Mouse (Mus musculus) midbrain, embryonic 10.5 days (tissue): ENCODE data around the gene Nt5c3. TPM values are rescaled to one million over a fixed set of nuclear protein-coding genes. Genes with fewer than 3 reads are reported as not detected.

ENCODE experiments used
- DNase-seq: peaks from one replicate; pipeline ENCODE4 v3.0.0-alpha.2; 2017; ENCODE audit warnings: low spot score
- H3K27ac ChIP-seq: fragments of 300-500 bp; sonication (generic); replicated peaks from 2 replicates; pipeline ENCODE4 v1.5.1; 2016; ENCODE audit warnings: mild to moderate bottlenecking
- H3K27me3 ChIP-seq: fragments of 300-500 bp; sonication (generic); 2 replicates; pipeline ENCODE4 v1.6.1; 2016; ENCODE audit warnings: low read depth, mild to moderate bottlenecking; ENCODE audit not compliant: poor library complexity, severe bottlenecking
- H3K36me3 ChIP-seq: fragments of 300-500 bp; sonication (generic); 2 replicates; pipeline ENCODE4 v1.6.1; 2016; ENCODE audit warnings: mild to moderate bottlenecking, moderate library complexity
- H3K4me1 ChIP-seq: fragments of 300-500 bp; sonication (generic); 2 replicates; pipeline ENCODE4 v1.6.1; 2016
- H3K4me3 ChIP-seq: fragments of 300-500 bp; sonication (generic); 2 replicates; pipeline ENCODE4 v1.5.1; 2016; ENCODE audit warnings: mild to moderate bottlenecking, moderate library complexity
- H3K9me3 ChIP-seq: fragments of 300-500 bp; sonication (generic); replicated peaks from 2 replicates; pipeline ENCODE4 v1.6.1; 2016; ENCODE audit warnings: mild to moderate bottlenecking
- WGBS: fragments of 180-500 bp; shearing (Covaris S2); methylation state at CpG from one replicate; pipeline ENCODE4 v1.1.7; 2016; 5-methylcytosine and 5-hydroxymethylcytosine counted together
- polyA plus RNA-seq: library from polyadenylated mRNA; unstranded; fragments of >200 nt; fragmentation: Nextera tagmentation; extraction: Ambion mirVana; gene quantifications from 2 replicates; pipeline ENCODE4 v1.2.1, GENCODE M21; 2016

The Nt5c3 gene
- polyA plus RNA-seq, 1 experiment from 2014 or later, result 67.5 TPM

- Histone ChIP-seq H3K4me3 (no peak overlapping the region), H3K27ac (no peak overlapping the region), H3K4me1 (peaks cover 7% of the 10 kb centered on the region; the same call in 1 of the 2 replicates), H3K27me3 (no peaks in the 10 kb centered on the region), H3K36me3 (0 out of 2 replicates have a peak, but pooled peaks cover 3% of the 10 kb centered on the region), H3K9me3 (peaks cover 6% of the 10 kb centered on the region; the same call in 1 of the 2 replicates)
- WGBS, result 89% methylated on average over 2 of the region's 2 CpGs
- DNase-seq, result no peak
These were observed 10.5 kb downstream of the Nt5c3 start for GRCm38 (mm10) chr6:56913092-56913858.

- H3K36me3 ChIP-seq, result 0 out of 2 replicates have a peak, but pooled peaks cover 3% of the 10 kb centered on the region
- WGBS, result 91% methylated on average over 2 of the region's 2 CpGs
- H3K27ac ChIP-seq, result no peak overlapping the region
- H3K27me3 ChIP-seq, result no peaks in the 10 kb centered on the region
- peaks cover 6% of the 10 kb centered on the region; the same call in 1 of the 2 replicates for H3K9me3 ChIP-seq
- peaks cover 7% of the 10 kb centered on the region; the same call in 1 of the 2 replicates for H3K4me1 ChIP-seq
- H3K4me3 ChIP-seq, result no peak overlapping the region
- DNase-seq, result no peak
These were observed 12.8 kb downstream of the Nt5c3 start for GRCm38 (mm10) chr6:56910910-56911309.

GRCm38 (mm10) chr6:56908912-56909311 lies 14.8 kb downstream of the Nt5c3 start:
- 13% methylated on average over 4 of the region's 4 CpGs for WGBS
- no peak overlapping the region for H3K4me3 ChIP-seq
- H3K9me3 ChIP-seq, result no peaks in the 10 kb centered on the region
- H3K27ac ChIP-seq, result no peak overlapping the region
- no peaks in the 10 kb centered on the region for H3K36me3 ChIP-seq
- DNase-seq, result peak; percentile 23
- H3K27me3 ChIP-seq, result no peaks in the 10 kb centered on the region
- peaks cover 11% of the 10 kb centered on the region for H3K4me1 ChIP-seq

GRCm38 (mm10) chr6:56908397-56908796 lies 15.3 kb downstream of the Nt5c3 start:
- DNase-seq, result no peak
- 94% methylated on average over 2 of the region's 2 CpGs for WGBS
- Histone ChIP-seq H3K27me3 (no peaks in the 10 kb centered on the region), H3K4me3 (no peak overlapping the region), H3K4me1 (peaks cover 13% of the 10 kb centered on the region), H3K27ac (no peak overlapping the region), H3K36me3 (no peaks in the 10 kb centered on the region), H3K9me3 (no peaks in the 10 kb centered on the region)

GRCm38 (mm10) chr6:56907973-56908372 lies 15.8 kb downstream of the Nt5c3 start:
- 97% methylated on average over 3 of the region's 3 CpGs for WGBS

GRCm38 (mm10) chr6:56906121-56906846 lies 17.4 kb downstream of the Nt5c3 start:
- DNase-seq, result no peak
- 86% methylated on average over 8 of the region's 8 CpGs for WGBS
- H3K27ac ChIP-seq, result no peak overlapping the region

More at GRCm38 (mm10) chr6:56907973-56908372, 15.8 kb downstream of the Nt5c3 start:
- Histone ChIP-seq H3K36me3 (no peaks in the 10 kb centered on the region), H3K4me3 (no peak overlapping the region), H3K4me1 (peaks cover 10% of the 10 kb centered on the region), H3K27me3 (no peaks in the 10 kb centered on the region), H3K27ac (no peak overlapping the region), H3K9me3 (no peaks in the 10 kb centered on the region)
- DNase-seq, result no peak

GRCm38 (mm10) chr6:56905486-56905885 lies 18.2 kb downstream of the Nt5c3 start:
- DNase-seq, result no peak
- Histone ChIP-seq H3K27me3 (no peaks in the 10 kb centered on the region), H3K4me1 (peaks cover 19% of the 10 kb centered on the region), H3K36me3 (no peaks in the 10 kb centered on the region), H3K4me3 (no peak overlapping the region), H3K27ac (no peak overlapping the region), H3K9me3 (no peaks in the 10 kb centered on the region)
- WGBS, result 94% methylated on average over 5 of the region's 5 CpGs

More at GRCm38 (mm10) chr6:56906121-56906846, 17.4 kb downstream of the Nt5c3 start:
- Histone ChIP-seq H3K9me3 (no peaks in the 10 kb centered on the region), H3K4me3 (no peak overlapping the region), H3K36me3 (no peaks in the 10 kb centered on the region), H3K27me3 (no peaks in the 10 kb centered on the region), H3K4me1 (peaks cover 19% of the 10 kb centered on the region)

- Histone ChIP-seq H3K36me3 (no peaks in the 10 kb centered on the region), H3K27ac (no peak overlapping the region), H3K4me1 (peaks cover 19% of the 10 kb centered on the region), H3K4me3 (no peak overlapping the region), H3K9me3 (no peaks in the 10 kb centered on the region), H3K27me3 (no peaks in the 10 kb centered on the region)
- WGBS, result 87% methylated on average over 2 of the region's 2 CpGs
- DNase-seq, result no peak
These were observed 18.8 kb downstream of the Nt5c3 start for GRCm38 (mm10) chr6:56904982-56905381.

GRCm38 (mm10) chr6:56904330-56904729 lies 19.4 kb downstream of the Nt5c3 start:
- no peak overlapping the region for H3K27ac ChIP-seq
- DNase-seq, result no peak
- WGBS, result 94% methylated on average over 1 of the region's 1 CpGs

GRCm38 (mm10) chr6:56903831-56904230 lies 19.9 kb downstream of the Nt5c3 start:
- H3K4me1 ChIP-seq, result peaks cover 19% of the 10 kb centered on the region
- no peak for DNase-seq
- WGBS, result 66% methylated on average over 6 of the region's 6 CpGs

More at GRCm38 (mm10) chr6:56904330-56904729, 19.4 kb downstream of the Nt5c3 start:
- no peaks in the 10 kb centered on the region for H3K36me3 ChIP-seq
- no peaks in the 10 kb centered on the region for H3K9me3 ChIP-seq
- no peaks in the 10 kb centered on the region for H3K27me3 ChIP-seq
- no peak overlapping the region for H3K4me3 ChIP-seq
- H3K4me1 ChIP-seq, result peaks cover 19% of the 10 kb centered on the region

GRCm38 (mm10) chr6:56902606-56903520 lies 20.9 kb downstream of the Nt5c3 start:
- Histone ChIP-seq H3K27me3 (no peaks in the 10 kb centered on the region), H3K4me1 (peaks cover 19% of the 10 kb centered on the region), H3K36me3 (no peaks in the 10 kb centered on the region), H3K4me3 (no peak overlapping the region), H3K27ac (no peak overlapping the region), H3K9me3 (no peaks in the 10 kb centered on the region)
- DNase-seq, result no peak
- 82% methylated on average over 7 of the region's 7 CpGs for WGBS

More at GRCm38 (mm10) chr6:56903831-56904230, 19.9 kb downstream of the Nt5c3 start:
- Histone ChIP-seq H3K27ac (no peak overlapping the region), H3K27me3 (no peaks in the 10 kb centered on the region), H3K36me3 (no peaks in the 10 kb centered on the region), H3K4me3 (no peak overlapping the region), H3K9me3 (no peaks in the 10 kb centered on the region)

GRCm38 (mm10) chr6:56901824-56902386 lies 21.8 kb downstream of the Nt5c3 start:
- Histone ChIP-seq H3K9me3 (no peaks in the 10 kb centered on the region), H3K4me1 (peaks cover 19% of the 10 kb centered on the region), H3K36me3 (no peaks in the 10 kb centered on the region), H3K27ac (no peak overlapping the region), H3K27me3 (no peaks in the 10 kb centered on the region), H3K4me3 (no peak overlapping the region)
- WGBS, result 30% methylated on average over 12 of the region's 12 CpGs
- no peak for DNase-seq
